Mouse (Mus musculus): ENCODE measurements at regions not wholly inside any gene's neighbourhood (a gene's known extent, or its start where the extent isn't known, plus 50 kb on each side); places are given as distances from the start of the nearest gene placed in this dataset.

DNA sequence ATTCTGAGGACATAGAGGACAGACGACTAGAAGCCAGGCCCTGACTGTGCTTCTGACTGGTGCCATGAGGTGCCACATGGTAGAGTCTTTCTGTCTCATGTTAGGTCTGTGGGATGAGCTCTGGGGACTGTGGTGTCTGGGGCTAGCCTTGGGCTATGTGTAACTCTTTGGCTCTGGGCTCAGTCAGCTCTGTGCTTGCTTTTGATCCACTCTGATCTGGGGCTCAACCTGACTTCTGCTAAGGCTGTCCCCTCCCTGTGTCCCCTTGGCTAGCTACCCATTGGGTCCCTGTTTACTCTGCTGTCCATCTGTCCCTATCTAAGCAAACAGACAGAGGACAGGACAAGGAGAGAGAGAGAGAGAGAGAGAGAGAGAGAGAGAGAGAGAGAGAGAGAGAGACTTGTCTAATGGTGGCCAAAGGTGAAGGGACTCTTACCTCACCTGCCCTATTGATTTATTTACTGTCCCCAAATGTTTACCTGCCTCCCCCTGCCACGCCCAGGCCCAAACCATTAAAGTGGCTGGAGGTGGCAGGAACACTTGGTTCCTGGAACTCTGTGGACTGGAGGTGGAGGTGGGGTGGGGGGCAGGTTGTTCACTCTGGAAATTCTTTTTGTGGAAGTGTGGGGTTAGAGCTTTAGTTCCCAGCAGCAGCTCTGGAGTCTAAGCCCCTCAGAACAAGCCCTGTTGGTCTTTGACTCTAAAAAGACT lies 51.4 kb upstream of the Rxra start:
- Histone ChIP-seq H3K4me1 (replicated peaks) (0 out of 2 replicates have a peak, but pooled peaks cover 6% of the 10 kb centered on the region), H3K9ac (no peak overlapping the region), H3K27me3 (no peaks in the 10 kb centered on the region), H3K4me2 (no peak overlapping the region), H3K27ac (replicated peaks) (no peak overlapping the region), H3K4me3 (no peak overlapping the region), H3K36me3 (no peaks in the 10 kb centered on the region), H3K9me3 (no peaks in the 10 kb centered on the region)
- no peak for ATAC-seq (ENCODE audit: low FRiP score, low read depth)
- 84% methylated on average over 2 of the region's 2 CpGs for WGBS
